Mouse (Mus musculus): Measurements from ENCODE around the gene Slc35b4.
A peak's percentile ranks its signal among the peaks of the same experiment; 100 is the strongest.

Gene Slc35b4

DNA sequence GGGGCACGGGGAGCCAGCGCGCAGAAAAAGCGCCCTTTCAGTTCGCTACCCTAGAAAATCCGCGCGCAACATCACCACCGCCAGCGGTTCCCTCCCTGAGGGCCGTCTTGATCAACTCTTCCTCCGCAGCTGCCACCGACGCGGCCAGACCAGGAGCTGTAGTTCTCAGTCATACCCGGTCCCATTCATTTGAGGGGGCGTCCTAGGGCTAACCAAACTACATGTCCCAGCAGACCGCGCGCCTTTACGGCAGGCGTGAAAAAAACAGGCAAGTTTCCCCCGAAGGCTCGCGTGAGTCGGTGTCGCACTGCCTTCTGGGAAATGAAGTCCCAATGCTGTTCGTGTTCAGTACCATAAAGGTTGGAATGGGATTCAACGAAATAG is at the start of gene Slc35b4:
TSS of gene Slc35b4 (minus strand) at position 248 of the 384 bp plus-strand sequence.
- peak; percentile 89 to 97 for DNase-seq (ENCODE audit: low spot score in 2 of 2)

DNA sequence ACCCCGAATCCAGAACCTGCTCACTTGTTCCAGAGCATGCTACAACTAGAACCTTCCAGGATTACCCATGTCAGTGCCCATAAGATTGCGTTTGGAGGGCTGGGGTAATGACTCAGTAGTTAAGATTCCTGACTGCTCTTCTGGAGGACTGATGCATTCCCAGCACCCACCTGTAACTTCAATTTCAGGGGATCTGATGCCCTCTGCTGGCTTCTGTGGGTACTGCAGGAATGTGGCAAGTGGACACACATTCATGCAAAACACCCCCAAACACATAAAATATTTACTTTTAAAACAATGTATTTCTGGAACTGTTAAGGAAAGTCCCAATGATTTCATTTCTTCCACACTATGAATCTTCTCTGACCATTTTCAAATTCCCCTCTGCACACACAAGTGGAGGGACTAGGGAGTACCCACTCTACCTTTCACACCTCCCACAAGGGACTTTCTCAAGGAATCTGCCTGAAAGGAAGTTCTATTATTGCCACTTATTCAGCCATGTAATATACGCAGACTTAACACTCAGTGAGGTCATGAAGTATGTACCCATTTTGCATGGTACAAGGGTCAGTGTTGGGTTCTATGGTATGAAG is 48.2 kb upstream of the Slc35b4 start:
- DNase-seq (ENCODE audit: low spot score in 2 of 2) = no peak

DNA sequence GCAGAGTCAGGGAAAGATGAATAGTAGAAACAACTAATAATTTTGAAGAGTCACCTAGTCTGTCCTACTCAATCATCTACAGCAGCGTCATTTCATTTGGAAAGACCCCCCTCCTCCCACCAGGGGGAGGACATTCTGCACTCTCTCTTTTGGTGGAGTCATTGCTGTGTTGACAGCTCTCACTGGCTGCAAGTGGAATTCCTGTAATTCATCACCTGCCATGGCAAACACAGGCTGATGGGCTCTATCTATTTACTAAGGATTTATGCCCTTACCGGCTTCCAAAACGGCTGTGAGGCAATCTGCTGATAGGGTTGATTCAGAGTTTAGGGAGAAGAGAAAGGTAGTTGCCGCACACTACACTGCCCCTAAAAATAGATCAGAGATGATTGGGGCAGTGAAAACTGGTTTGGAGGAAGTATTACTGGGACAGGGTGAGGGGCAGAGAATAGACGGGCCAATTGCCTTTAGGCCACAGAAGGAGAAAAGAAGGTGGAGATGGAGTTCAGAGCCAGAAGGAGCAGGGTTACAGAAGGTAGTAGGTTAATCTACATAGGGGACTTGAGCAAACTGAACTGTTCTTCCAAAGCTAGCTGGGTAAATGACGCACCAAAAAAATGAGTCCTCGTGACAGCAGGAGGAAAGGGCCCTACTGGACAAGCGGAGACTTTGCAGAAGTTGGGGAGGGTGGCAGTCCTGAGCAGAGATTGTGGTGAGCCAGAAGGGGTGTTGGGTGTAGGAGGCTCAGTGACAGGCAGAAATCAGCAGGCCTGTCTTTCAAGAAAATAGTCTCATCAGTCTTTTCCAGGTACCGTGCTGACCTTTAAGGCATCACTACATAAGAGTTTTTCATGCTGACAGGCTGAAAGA is 39.8 kb upstream of the Slc35b4 start:
- no peak for DNase-seq (ENCODE audit: low spot score in 2 of 2)

DNA sequence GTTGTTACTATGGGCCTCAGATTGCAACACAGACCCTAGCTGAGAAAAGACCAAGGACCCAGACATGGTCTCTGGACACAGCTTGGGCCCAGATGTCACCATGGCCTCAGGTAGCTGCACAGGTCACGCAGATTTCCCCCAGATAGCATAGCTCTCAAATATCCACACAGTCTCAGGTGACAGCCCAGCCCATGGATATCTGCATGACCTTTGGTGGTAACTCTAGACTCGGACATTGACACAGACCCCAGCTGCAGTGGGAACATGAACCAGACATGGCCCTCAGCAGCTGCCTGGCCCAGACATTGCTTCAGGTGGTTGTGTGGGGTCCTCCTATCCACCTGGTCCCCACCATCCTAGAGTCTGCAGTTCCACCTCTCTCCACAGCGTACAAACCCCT is 28.8 kb upstream of the Slc35b4 start:
- no peak for DNase-seq (ENCODE audit: low spot score in 2 of 2)

DNA sequence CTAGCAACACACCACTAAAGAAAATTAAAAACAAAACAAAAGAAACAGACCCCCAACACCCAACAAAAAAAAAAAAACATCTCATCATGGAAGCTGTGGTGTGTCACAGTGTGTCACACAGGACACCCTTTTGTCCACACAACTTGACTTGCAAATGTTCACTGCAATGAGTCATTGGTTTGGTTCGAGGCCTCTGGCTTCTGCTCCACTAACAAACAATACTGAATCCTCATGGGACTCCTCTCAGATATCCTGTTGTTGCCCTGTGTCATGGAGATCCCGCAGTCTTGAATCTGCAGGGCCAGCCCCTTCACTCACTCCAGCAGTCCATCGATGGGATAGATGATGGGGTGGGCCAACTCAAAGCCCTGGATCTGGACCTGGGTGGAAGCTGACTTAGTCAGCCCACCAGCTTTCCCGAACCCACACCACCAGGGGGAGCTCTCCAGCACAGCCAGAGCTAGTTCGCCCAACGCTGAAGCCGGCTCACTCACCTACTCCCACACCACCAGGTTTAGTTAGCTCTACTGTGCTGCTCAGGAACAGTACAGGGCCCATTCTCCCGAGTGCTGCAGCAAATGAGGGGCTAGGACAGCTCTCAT is 28.2 kb upstream of the Slc35b4 start:
- peak; percentile 31 to 41 for DNase-seq (ENCODE audit: low spot score in 2 of 2)

DNA sequence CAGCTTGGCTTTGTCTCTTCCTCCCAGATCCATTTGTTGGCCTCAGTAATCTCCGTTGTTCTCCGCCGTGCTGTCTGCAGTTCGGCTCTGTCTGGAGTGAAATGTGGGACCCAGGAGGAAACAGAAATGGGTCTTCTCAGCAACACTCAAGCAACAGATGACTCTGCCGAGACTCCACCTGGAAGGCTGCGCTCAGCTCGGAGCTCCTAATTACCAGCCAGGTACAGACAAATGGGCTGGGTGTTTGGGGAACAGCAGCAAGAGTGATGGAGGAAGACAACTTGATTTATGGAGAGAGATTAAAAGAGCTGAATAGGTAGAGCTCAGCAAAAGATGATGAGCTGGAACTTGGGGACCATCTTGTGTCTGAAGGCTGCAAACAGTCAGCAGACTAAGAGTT is 26.6 kb upstream of the Slc35b4 start:
- no peak for DNase-seq (ENCODE audit: low spot score in 2 of 2)

DNA sequence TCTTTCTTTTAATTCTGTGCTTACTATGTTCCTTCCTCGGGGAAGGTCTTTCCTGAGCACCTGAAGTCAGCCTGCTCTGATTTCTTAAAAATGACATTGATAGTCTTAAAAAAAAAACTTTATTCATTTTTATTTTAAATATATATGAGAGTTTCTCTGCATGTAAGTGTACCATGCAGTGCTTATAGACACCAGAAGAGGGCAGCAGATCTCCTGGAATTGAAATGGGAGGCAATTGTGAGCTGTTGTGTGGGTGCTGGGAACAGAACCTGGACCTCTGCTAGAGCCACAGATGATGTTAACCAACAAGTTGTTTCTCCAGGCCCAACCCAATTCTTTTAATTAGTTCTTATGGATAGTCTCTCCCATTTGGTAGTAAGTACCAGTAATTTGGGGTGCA is 18.1 kb upstream of the Slc35b4 start:
- no peak for DNase-seq (ENCODE audit: low spot score in 2 of 2)

DNA sequence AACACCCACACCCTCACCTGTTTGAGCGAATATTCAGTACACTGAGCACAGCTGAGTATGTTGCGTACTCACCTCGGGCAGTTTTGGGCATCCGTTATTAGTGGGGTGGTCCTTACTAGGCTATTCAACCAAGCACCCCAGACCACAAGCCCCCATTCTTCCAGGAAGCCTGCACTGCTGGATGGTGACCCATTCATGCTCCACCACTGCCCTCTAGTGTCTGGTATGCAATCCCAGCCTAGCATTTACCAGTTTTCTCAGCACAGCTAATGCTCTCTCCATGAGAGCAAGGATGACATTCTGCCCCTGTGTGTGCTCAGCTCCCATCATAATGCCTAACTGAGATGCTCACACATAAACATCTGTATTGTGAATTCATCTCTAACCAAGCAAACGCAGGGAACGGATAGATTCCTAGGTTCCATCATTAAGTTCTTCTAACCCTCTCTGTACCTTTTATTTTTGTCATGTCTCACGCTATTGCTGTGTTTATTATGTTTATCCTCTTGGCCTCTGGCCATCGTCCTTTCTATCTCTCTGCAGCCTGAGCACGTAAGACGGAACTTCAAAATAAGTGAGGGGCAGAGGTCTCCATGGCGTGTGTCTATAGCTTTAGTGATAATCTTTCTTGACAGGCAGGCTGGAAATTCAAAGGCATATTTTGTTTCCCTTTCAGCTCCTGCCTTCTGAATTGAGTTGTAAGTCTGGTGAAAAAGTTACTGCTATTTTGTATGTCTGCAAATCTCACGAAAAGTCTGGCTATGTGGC is 17.0 kb upstream of the Slc35b4 start:
- DNase-seq (ENCODE audit: low spot score in 2 of 2) = peak; percentile 46 to 66

DNA sequence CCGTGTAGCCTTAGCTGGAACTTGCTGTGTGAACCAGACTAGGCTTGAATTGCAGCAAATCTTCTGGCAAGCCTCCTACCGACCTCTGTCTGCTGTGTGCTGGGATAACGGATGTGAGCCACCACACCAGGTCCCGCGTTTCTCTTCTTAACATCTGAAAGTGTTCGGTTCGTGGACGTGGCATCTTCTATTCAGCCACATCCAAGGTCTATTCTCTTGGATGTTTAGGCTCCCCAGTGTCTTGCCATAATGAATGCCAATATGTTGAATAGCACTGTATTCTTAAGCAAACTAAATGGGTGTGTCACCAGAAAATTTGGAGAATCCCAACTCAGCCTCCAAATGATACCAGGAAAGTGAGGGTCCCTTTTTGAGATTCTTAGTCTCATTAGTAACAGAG is 14.5 kb upstream of the Slc35b4 start:
- no peak for DNase-seq (ENCODE audit: low spot score in 2 of 2)

DNA sequence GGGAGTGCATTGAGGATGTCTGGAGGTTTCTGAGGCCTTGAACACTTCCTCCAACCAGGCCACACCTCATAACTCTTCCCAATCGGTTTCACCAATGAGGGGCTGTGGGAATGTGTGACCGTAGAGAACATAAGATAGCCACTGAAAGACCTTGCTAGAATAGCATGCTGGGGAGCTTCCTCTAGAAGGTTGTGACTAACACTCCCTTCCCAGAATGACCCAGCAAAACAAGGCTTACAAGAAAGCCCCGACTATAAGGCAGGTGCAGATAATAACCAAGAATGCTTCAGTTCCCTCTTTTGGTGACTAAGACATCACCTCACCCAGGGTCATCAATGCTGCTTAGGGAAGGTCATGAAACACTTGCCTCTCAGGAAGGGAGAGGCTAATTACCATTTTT is 12.6 kb upstream of the Slc35b4 start:
- DNase-seq (ENCODE audit: low spot score in 2 of 2) = no peak

DNA sequence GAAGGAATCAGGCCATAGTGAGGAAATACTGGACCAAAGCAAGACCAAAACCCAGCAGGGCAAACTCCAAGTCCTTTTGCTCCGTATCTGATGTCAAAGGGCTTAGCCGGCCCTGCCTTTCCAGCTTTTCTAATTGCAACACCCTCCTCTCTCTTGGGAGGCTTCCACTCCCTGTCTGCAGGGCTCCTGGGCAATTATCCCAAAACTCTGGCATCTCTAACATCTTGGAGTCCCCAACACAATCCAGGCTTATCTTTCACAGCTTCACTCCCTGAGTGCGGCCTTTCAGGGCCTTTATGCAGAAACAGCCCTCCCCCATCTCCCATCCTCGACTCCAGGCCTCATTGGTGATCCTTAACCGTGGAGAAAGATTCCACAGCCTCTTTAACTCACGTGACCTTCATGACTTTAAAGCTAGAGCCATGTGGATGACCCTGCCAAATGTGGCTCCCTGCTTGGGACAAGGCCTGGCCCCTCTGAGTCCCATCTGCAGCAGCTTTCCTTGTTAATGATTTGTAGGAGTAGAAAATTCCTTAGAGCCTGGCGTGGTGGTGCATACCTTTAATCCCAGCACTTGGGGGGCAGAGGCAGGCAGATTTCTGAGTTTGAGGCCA is 11.2 kb upstream of the Slc35b4 start:
- no peak for DNase-seq (ENCODE audit: low spot score in 2 of 2)

DNA sequence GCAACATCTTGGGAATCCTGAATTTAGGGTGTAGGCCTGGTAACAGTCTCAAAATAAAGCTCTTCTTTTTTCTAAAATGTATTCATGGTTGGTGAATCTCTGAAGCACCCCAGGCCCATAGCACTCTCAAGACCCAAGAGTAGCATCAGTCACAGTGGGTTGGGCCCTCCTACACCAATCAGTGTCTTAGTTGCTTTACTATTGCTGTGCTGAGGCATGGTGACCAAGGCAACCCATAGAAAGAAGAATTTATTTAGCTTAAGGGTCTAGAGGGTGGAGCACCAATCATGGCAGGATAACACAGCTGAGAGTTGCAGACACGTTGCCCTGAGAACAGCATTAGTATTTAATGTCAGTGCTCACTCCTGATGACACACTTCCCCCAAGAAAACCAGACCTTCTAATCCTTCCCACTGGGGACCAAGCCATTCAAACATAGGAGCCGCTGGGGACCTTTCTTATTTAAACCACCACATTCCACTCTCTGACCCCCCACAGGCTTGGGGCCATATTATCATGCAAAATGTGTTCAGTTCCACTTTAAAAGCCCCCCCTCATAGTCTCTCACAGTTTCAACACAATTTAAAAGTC is 10.5 kb upstream of the Slc35b4 start:
- no peak for DNase-seq (ENCODE audit: low spot score in 2 of 2)

DNA sequence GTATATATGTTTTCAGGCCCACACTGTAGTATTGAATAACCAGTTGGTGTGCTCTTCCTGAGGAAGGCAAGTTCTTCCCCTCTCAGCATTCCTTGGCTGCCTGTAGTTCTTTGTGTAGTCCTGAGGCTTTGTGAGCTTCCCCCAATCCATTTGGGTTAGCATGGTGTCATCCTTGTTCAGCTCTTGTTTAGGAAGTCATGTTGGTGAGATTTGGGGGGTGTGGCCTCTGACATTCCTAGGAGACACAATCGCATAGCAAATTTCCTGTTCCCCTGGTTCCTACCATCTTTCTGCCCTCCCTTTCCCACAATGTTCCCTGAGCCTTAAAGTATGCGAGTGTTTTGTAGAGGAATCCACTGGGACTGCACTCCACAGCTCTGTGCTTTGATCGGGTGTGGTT is 6.4 kb upstream of the Slc35b4 start:
- DNase-seq (ENCODE audit: low spot score in 2 of 2) = no peak

DNA sequence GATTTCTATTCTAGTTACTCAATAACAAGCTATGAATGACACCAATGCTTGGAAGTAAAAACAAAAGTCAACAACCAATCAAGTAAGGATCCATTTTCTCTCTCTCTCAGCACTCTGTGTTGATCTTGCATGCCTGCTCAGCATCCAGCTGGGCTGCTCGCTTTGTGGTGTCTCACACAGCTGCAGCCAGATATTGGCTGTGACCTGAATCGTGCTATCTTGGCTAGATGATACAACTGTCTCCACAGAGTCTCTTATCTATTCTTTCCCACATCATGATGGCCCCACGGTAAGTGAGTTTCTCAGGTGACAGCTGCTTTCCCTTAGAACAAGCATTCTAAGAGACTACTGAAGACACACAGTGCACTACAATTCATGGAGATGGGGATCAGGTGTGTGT is 5.0 kb upstream of the Slc35b4 start:
- DNase-seq (ENCODE audit: low spot score in 2 of 2) = no peak

DNA sequence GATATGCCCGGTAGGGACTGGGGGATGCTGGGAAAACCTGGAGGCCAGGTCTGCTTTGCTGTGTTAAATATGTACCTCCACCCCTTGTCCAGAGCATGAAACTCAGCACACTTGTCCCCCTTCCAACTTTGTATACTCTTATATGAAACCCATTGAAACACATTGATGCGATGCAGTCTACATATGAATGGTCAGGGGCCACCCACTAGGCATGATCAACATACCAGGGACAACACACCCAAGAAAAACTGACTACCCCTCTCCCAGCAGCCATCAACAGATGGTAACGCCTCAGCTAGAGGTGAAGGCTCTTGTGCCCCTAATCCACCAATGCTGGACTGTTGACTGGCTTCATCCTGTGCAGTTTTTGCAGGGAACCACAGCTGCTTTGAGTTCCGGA is 3.0 kb upstream of the Slc35b4 start:
- no peak for DNase-seq (ENCODE audit: low spot score in 2 of 2)

DNA sequence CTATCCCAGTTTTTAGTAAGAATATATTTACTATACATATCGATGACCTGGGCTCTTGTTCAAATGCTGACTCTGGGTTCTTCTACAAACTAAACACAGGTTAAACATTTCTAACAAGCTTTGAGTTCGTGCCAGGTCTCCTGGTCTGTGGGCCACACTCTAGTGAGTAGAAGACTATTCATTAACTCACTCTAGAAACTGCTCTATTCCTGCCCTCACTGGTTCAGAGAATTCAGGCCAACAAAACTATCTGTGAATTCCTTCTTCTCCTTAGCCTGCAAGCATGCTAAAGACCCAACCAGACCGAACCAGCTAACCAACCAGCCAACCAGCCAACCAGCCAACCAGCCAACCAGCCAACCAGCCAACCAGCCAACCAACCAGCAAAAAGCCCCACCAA is 2.1 kb upstream of the Slc35b4 start:
- no peak for DNase-seq (ENCODE audit: low spot score in 2 of 2)

DNA sequence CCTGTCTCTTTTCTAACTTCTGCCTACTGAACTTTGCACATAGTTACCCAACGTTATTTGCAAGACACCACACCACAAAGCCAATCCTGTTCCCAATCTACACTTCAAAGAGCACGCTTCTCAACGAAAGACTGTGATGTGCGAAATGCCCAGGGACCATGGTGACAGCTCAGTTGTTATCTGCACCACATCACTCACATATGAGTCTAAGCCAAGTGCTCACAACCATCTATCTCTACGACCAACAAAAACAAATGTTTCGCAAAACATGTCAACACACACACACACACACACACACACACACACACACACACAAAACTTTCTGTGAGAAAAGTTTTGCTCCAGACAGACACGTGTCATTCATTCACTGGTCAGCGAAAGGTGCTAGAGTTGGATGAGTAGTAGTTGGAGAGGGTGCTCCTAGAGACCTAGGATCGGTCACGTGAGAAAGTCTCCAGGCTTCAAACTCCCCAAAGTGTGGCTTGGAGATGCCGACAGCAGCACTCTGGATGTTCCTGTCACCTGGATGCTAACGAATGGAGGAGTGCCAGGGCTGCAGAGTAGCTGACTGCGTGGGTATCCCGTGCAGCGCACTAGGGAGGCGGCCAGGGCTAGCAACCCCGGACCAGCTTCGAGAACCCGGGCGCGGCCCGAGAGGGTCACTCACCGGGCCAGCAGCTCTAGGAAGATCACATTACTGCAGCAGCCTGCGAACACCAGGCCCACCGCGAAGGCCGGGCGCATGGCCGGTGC is 624 bp downstream of the Slc35b4 start:
- DNase-seq (ENCODE audit: low spot score in 2 of 2) = no peak

DNA sequence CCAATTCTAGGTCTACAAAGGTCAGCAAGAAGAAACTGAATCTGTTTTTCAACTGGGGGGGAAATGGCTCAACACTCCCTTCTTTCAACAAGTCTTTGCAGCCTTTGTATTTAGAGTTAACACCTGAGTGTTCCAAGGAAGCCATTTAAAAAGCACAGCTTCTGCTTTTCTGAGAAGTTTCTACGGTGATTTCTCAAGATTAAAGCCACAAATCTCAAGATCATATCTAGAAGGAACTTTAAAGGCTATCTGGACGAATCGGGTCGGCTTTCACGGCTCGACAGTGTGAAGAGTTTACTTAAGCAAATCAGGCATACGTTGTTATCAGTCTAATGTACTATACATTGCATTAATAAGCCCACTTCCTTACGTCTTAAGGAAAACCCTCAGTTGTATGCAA is 2.2 kb downstream of the Slc35b4 start:
- no peak for DNase-seq (ENCODE audit: low spot score in 2 of 2)

DNA sequence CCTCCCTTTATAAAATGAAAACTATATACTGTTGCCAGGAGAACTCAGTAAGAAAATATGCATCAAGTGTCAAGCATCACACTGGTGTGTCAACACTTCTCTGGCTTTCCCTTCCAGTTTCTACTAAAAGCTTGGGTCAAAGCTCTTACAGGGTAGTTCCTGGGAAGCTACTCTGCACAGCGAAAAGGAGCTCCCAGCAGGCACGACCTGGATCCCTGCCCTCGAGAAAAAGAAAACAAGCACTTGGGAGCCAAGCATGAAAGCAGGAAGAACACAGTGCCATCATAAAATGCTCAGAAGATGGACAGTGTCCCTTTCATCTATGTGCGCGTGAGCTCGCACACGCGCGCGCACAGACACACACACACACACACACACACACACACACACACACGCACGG is 3.7 kb downstream of the Slc35b4 start:
- no peak for DNase-seq (ENCODE audit: low spot score in 2 of 2)

DNA sequence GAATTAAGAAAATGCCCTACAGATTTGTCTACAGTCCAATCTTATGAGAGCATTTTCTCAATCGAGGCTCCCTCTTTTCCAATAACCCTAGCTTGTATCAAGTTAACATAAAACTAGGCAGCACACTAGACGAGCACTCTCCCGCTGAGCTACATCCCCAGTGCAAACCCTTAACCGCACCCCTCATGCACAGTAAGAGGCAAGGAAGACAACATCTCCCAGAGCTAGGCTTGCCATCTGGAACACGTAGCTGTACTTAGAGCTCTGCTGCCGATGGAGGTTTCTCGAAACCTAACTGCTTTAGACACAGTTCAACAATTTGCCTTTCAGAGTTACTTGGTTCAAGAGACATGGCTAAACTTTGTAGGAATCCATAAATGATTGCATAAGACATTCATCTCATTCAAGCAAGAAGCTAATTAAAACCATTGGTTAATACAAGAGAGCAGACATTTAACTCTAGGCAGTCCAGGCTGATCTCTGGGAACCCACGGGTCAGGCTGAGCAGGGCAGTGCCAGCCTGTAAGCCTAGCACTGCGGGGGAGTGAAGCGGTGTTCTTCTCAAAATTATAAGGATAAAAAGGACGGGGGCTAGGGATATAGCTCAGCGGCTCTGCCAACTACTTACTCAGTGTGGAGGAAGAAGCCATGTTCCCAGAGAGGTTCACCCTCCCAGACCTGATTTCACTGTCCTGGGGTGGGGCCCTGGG is 5.0 kb downstream of the Slc35b4 start:
- DNase-seq (ENCODE audit: low spot score in 2 of 2) = no peak
